Mouse (Mus musculus): ENCODE measurements at regions not wholly inside any gene's neighbourhood (a gene's known extent, or its start where the extent isn't known, plus 50 kb on each side); places are given as distances from the start of the nearest gene placed in this dataset.

DNA sequence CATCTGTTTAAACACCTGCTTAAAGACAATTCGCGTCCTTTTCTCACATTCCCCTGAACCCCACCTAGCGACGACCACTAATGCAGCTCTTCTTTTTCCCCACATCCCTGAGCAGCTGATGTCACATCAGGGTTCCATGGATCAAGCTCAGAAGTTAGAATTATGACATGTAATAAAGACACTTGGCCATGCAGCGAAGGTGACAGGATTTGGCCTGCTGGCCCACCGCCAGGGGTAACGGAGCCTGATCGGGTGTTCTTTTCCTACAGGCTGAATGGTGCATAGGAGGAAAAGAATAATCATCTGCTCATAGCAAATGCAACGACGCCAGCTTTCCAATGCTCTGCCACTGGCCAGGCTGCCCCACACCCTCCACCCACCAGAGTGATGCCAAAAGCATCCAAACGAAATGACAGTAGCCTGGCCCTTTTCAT is 231.9 kb downstream of the Sox4 start:
- no peak overlapping the region for H3K4me2 ChIP-seq (ENCODE audit: low read depth, low read length)
- WGBS: 67% methylated on average over 11 of the region's 11 CpGs
- H3K36me3 ChIP-seq (ENCODE audit: control insufficient read depth, insufficient read depth, low read length): 0 out of 2 replicates have a peak, but pooled peaks cover 5% of the 10 kb centered on the region
- DNase-seq (ENCODE audit: low spot score) (no peak), ATAC-seq (ENCODE audit: low read depth) (no peak)
- H3K9me3 ChIP-seq (ENCODE audit: control insufficient read depth, low read length): no peaks in the 10 kb centered on the region
- no peak overlapping the region for H3K4me3 ChIP-seq (ENCODE audit: low read depth, low read length)
- peaks cover 33% of the 10 kb centered on the region for H3K4me1 ChIP-seq (ENCODE audit: control insufficient read depth, insufficient read depth, low read length)
- no peak overlapping the region for H3K27ac ChIP-seq (replicated peaks; ENCODE audit: low read depth, low read length)
- no peaks in the 10 kb centered on the region for H3K27me3 ChIP-seq (replicated peaks; ENCODE audit: control insufficient read depth, insufficient read depth, low read length)
- H3K9ac ChIP-seq (ENCODE audit: low read depth, low read length): no peak overlapping the region

DNA sequence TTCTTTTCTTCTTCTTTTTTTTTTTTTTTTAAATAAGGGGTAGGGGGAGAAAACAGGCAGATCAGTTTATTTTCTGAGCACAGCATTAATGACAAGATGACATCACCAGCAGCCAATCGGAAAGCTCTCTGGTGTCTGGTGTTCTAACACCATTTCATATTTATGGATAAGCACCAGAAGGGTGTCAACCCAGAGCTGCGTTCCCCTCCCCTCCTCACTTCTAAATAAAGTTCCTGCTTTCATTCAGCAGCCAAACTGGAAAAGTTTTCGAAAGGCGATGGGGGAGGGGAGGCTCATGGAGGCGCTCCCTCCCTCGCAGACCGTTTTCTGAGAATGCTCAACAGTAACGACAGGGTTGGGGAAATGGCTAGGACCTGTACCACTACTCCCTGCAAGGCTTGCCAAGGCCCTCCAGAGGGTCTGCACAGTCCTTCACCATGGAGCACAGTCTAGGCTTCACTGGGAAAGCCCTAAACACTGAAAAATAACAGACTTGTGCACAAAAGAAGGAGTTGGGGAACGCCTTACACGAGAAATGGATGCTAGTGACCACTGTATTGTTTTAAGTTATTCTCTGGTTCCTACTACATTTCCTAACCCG is 232.8 kb downstream of the Sox4 start:
- DNase-seq (ENCODE audit: low spot score) (peak; percentile 66), ATAC-seq (ENCODE audit: low read depth) (no peak)
- Histone ChIP-seq H3K27ac (replicated peaks; ENCODE audit: low read depth, low read length) (peak overlapping the region; percentile 0; the same call in 1 of the 2 replicates), H3K9me3 (ENCODE audit: control insufficient read depth, low read length) (no peaks in the 10 kb centered on the region), H3K36me3 (ENCODE audit: control insufficient read depth, insufficient read depth, low read length) (0 out of 2 replicates have a peak, but pooled peaks cover 5% of the 10 kb centered on the region), H3K27me3 (replicated peaks; ENCODE audit: control insufficient read depth, insufficient read depth, low read length) (no peaks in the 10 kb centered on the region), H3K4me2 (ENCODE audit: low read depth, low read length) (peak overlapping the region; percentile 21), H3K4me1 (ENCODE audit: control insufficient read depth, insufficient read depth, low read length) (peaks cover 33% of the 10 kb centered on the region), H3K4me3 (ENCODE audit: low read depth, low read length) (no peak overlapping the region), H3K9ac (ENCODE audit: low read depth, low read length) (no peak overlapping the region)
- WGBS: 41% methylated on average over 11 of the region's 11 CpGs

GRCm38 (mm10) chr13:28720169-28720568 is 233.3 kb downstream of the Sox4 start:
- H3K4me3 ChIP-seq (ENCODE audit: low read depth, low read length): no peak overlapping the region
- DNase-seq (ENCODE audit: low spot score) (no peak), ATAC-seq (ENCODE audit: low read depth) (no peak)
- H3K36me3 ChIP-seq (ENCODE audit: control insufficient read depth, insufficient read depth, low read length): 0 out of 2 replicates have a peak, but pooled peaks cover 5% of the 10 kb centered on the region
- no peaks in the 10 kb centered on the region for H3K9me3 ChIP-seq (ENCODE audit: control insufficient read depth, low read length)
- H3K4me2 ChIP-seq (ENCODE audit: low read depth, low read length): no peak overlapping the region
- H3K9ac ChIP-seq (ENCODE audit: low read depth, low read length): no peak overlapping the region
- WGBS: 64% methylated on average over 11 of the region's 11 CpGs
- peaks cover 33% of the 10 kb centered on the region for H3K4me1 ChIP-seq (ENCODE audit: control insufficient read depth, insufficient read depth, low read length)
- H3K27me3 ChIP-seq (replicated peaks; ENCODE audit: control insufficient read depth, insufficient read depth, low read length): no peaks in the 10 kb centered on the region
- no peak overlapping the region; the same call in 1 of the 2 replicates for H3K27ac ChIP-seq (replicated peaks; ENCODE audit: low read depth, low read length)

GRCm38 (mm10) chr13:28718868-28719265 is 234.6 kb downstream of the Sox4 start:
- WGBS: 31% methylated on average over 5 of the region's 5 CpGs
- no peak overlapping the region for H3K4me3 ChIP-seq (ENCODE audit: low read depth, low read length)
- peaks cover 33% of the 10 kb centered on the region for H3K4me1 ChIP-seq (ENCODE audit: control insufficient read depth, insufficient read depth, low read length)
- H3K9ac ChIP-seq (ENCODE audit: low read depth, low read length): no peak overlapping the region
- H3K4me2 ChIP-seq (ENCODE audit: low read depth, low read length): no peak overlapping the region
- DNase-seq (ENCODE audit: low spot score): peak; percentile 62
- no peaks in the 10 kb centered on the region for H3K9me3 ChIP-seq (ENCODE audit: control insufficient read depth, low read length)
- no peaks in the 10 kb centered on the region for H3K27me3 ChIP-seq (replicated peaks; ENCODE audit: control insufficient read depth, insufficient read depth, low read length)
- peak overlapping the region; percentile 74; the same call in 1 of the 2 replicates for H3K27ac ChIP-seq (replicated peaks; ENCODE audit: low read depth, low read length)
- H3K36me3 ChIP-seq (ENCODE audit: control insufficient read depth, insufficient read depth, low read length): 0 out of 2 replicates have a peak, but pooled peaks cover 5% of the 10 kb centered on the region
- peak; percentile 51 for ATAC-seq (ENCODE audit: low read depth)

DNA sequence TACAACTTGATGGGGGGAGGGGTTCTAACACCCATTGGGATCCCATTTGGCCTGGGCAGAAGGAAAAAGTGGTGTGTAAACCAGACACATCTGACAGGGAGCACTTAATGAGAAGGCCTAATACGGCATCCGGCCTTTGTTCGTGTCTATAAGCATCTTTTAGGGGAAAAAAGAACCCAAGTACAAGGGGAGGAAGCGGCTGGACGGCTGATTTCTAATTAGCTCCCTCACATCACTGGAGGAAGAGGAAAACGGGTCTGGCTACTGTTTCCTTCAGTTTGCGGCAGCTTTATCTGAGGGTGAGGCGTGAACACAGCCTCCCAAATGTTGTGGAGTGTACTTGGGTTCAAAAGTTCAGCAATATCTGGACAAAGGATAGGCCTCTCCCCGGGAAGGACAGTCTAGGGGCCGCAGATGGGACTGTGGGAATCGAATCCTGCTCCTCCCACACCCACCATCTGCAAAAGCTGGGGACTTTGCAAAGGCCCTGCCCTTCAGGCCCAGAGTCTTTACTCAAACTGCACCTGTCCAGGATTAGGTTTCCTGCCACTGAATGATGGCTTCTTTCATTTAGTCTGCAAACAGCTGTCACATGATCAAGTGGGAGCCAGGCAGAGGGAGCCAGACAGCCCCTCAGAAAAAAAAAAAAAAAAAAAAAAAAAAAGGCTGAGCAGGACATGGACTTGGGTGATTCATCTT is 235.2 kb downstream of the Sox4 start:
- Histone ChIP-seq H3K4me1 (ENCODE audit: control insufficient read depth, insufficient read depth, low read length) (peaks cover 33% of the 10 kb centered on the region), H3K36me3 (ENCODE audit: control insufficient read depth, insufficient read depth, low read length) (0 out of 2 replicates have a peak, but pooled peaks cover 5% of the 10 kb centered on the region), H3K9ac (ENCODE audit: low read depth, low read length) (no peak overlapping the region), H3K4me3 (ENCODE audit: low read depth, low read length) (no peak overlapping the region), H3K9me3 (ENCODE audit: control insufficient read depth, low read length) (no peaks in the 10 kb centered on the region), H3K27ac (replicated peaks; ENCODE audit: low read depth, low read length) (peak overlapping the region; percentile 74), H3K4me2 (ENCODE audit: low read depth, low read length) (no peak overlapping the region), H3K27me3 (replicated peaks; ENCODE audit: control insufficient read depth, insufficient read depth, low read length) (no peaks in the 10 kb centered on the region)
- DNase-seq (ENCODE audit: low spot score) (peak; percentile 91), ATAC-seq (ENCODE audit: low read depth) (peak; percentile 89)
- 32% methylated on average over 11 of the region's 11 CpGs for WGBS

- no peak for ATAC-seq (ENCODE audit: low read depth)
- whole genome bisulfite sequencing: 90% methylated on average over 4 of the region's 4 CpGs
- H3K4me3 ChIP-seq (ENCODE audit: low read depth, low read length): no peak overlapping the region
- 0 out of 2 replicates have a peak, but pooled peaks cover 5% of the 10 kb centered on the region for H3K36me3 ChIP-seq (ENCODE audit: control insufficient read depth, insufficient read depth, low read length)
- H3K4me1 ChIP-seq (ENCODE audit: control insufficient read depth, insufficient read depth, low read length): peaks cover 33% of the 10 kb centered on the region
- peak overlapping the region; percentile 74; the same call in 1 of the 2 replicates for H3K27ac ChIP-seq (replicated peaks; ENCODE audit: low read depth, low read length)
- H3K27me3 ChIP-seq (replicated peaks; ENCODE audit: control insufficient read depth, insufficient read depth, low read length): no peaks in the 10 kb centered on the region
- H3K9me3 ChIP-seq (ENCODE audit: control insufficient read depth, low read length): no peaks in the 10 kb centered on the region
- no peak for DNase-seq (ENCODE audit: low spot score)
- H3K4me2 ChIP-seq (ENCODE audit: low read depth, low read length): no peak overlapping the region
- no peak overlapping the region for H3K9ac ChIP-seq (ENCODE audit: low read depth, low read length)
These were observed 236.1 kb downstream of the Sox4 start for GRCm38 (mm10) chr13:28717404-28717803.

- H3K9ac ChIP-seq (ENCODE audit: low read depth, low read length): no peak overlapping the region
- 69% methylated on average over 7 of the region's 7 CpGs for WGBS
- ATAC-seq (ENCODE audit: low read depth) (no peak), DNase-seq (ENCODE audit: low spot score) (no peak)
- no peak overlapping the region for H3K27ac ChIP-seq (replicated peaks; ENCODE audit: low read depth, low read length)
- no peaks in the 10 kb centered on the region for H3K9me3 ChIP-seq (ENCODE audit: control insufficient read depth, low read length)
- H3K4me3 ChIP-seq (ENCODE audit: low read depth, low read length): no peak overlapping the region
- H3K27me3 ChIP-seq (replicated peaks; ENCODE audit: control insufficient read depth, insufficient read depth, low read length): no peaks in the 10 kb centered on the region
- no peaks in the 10 kb centered on the region for H3K36me3 ChIP-seq (ENCODE audit: control insufficient read depth, insufficient read depth, low read length)
- H3K4me1 ChIP-seq (ENCODE audit: control insufficient read depth, insufficient read depth, low read length): 0 out of 2 replicates have a peak, but pooled peaks cover 3% of the 10 kb centered on the region
- no peak overlapping the region for H3K4me2 ChIP-seq (ENCODE audit: low read depth, low read length)
These were observed 243.5 kb downstream of the Sox4 start for GRCm38 (mm10) chr13:28709966-28710365.

DNA sequence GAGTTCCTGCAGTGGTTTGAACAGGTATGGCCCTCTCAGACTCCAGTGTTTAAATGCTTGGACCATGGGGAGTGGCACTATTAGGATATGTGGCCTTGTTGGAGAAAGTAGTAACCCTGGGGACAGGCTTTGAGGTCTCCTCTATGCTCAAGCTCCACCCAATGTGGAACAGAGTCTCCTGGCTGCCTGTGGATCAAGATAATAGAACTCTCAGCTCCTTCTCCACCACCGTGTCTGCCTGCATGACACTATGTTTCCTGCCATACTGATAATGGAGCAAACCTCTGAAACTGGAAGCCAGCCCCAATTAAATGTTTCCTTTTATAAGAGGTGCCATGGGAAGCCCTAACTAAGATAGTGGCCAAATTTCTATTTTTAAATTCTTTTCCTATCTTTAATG is 252.2 kb downstream of the Sox4 start:
- H3K4me1 ChIP-seq (ENCODE audit: control insufficient read depth, insufficient read depth, low read length): peaks cover 30% of the 10 kb centered on the region
- WGBS: 63% methylated on average over 1 of the region's 1 CpGs

More for the DNA sequence above, 252.2 kb downstream of the Sox4 start:
- Histone ChIP-seq H3K9ac (ENCODE audit: low read depth, low read length) (no peak overlapping the region), H3K9me3 (ENCODE audit: control insufficient read depth, low read length) (no peaks in the 10 kb centered on the region), H3K4me2 (ENCODE audit: low read depth, low read length) (no peak overlapping the region), H3K27ac (replicated peaks; ENCODE audit: low read depth, low read length) (no peak overlapping the region), H3K27me3 (replicated peaks; ENCODE audit: control insufficient read depth, insufficient read depth, low read length) (no peaks in the 10 kb centered on the region), H3K36me3 (ENCODE audit: control insufficient read depth, insufficient read depth, low read length) (no peaks in the 10 kb centered on the region), H3K4me3 (ENCODE audit: low read depth, low read length) (no peak overlapping the region)
- ATAC-seq (ENCODE audit: low read depth) (no peak), DNase-seq (ENCODE audit: low spot score) (no peak)

All from embryonic facial prominence, embryonic 14.5 days (tissue).